Mouse (Mus musculus): Measurements from ENCODE around the gene Trh.
A peak's percentile ranks its signal among the peaks of the same experiment; 100 is the strongest.

The Trh gene

DNA sequence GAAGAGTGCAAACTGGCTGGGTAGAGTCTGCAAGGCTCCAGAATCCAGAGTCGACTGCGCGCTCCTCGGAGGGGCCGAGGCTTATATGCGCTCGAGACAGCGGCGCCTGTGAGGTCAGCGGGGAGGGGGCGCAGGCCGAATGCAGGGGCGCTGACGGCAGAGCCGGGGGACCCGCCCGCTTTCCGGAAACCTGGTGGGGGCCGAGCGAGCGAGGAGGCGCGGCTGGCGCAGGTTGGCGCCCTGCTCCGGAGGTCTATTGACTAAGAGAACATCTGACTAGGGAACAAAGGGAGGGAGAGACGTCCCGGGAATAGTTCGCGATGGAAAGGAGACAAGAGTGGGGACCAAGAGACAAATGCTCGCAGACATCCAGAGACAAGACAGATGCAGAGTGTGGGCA, at the start of gene Trh:
Trh (minus strand) TSS at position 60 of the 400 bp plus-strand sequence.
- DNase-seq (ENCODE audit: low spot score), result no peak

DNA sequence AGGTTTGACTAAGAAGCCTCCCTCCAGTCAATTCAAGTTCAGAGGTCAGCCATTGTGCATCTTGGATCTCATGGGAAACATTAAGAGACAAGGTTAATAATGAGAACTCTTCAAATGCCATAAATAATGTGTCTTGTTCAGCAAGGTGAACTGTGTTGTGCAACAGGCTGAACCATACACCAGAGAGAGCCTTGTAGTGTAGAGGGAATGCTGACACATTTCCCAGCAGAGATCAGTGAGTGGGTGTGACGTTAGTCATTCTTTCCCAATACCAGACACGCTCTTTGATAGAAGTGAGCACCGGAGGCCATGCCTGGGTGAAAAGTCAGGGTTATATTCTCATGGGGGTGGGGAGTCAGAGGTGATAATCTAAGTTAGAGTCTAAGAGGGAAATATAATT, 46.4 kb upstream of the Trh start:
- no peak for DNase-seq (ENCODE audit: low spot score)

GRCm38 (mm10) chr6:92286889-92287288, 42.4 kb upstream of the Trh start:
- DNase-seq (ENCODE audit: low spot score), result no peak

- DNase-seq (ENCODE audit: low spot score), result peak; percentile 77
These were observed 41.9 kb upstream of the Trh start for GRCm38 (mm10) chr6:92286258-92286888.

- no peak for DNase-seq (ENCODE audit: low spot score)
These were observed 41.1 kb upstream of the Trh start for GRCm38 (mm10) chr6:92285559-92285958.

- DNase-seq (ENCODE audit: low spot score), result no peak
These were observed 32.7 kb upstream of the Trh start for GRCm38 (mm10) chr6:92277179-92277578.

GRCm38 (mm10) chr6:92273652-92274322, 29.3 kb upstream of the Trh start:
- DNase-seq (ENCODE audit: low spot score), result no peak

GRCm38 (mm10) chr6:92272601-92273000, 28.2 kb upstream of the Trh start:
- no peak for DNase-seq (ENCODE audit: low spot score)

GRCm38 (mm10) chr6:92269019-92269418, 24.6 kb upstream of the Trh start:
- peak; percentile 82 for DNase-seq (ENCODE audit: low spot score)

DNA sequence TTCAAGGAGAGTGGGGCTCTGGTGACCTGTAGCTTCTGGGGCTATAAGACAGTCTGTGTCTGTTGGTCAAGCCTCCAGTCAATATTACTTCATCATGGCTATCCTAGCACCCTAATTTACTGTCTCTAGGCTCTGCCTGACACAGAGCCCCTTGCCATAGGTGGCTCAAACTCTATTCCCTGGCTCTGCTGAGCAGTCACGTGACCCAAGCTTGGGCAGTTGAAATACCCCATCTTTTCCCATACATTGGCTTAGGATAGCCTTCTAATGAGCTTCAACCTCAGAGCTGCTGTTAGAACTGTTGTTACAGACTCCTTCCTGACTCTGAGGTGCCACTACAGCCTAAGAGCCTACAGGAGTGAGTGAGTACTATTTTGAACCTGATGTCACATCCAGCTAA, 23.6 kb upstream of the Trh start:
- DNase-seq (ENCODE audit: low spot score), result no peak

DNA sequence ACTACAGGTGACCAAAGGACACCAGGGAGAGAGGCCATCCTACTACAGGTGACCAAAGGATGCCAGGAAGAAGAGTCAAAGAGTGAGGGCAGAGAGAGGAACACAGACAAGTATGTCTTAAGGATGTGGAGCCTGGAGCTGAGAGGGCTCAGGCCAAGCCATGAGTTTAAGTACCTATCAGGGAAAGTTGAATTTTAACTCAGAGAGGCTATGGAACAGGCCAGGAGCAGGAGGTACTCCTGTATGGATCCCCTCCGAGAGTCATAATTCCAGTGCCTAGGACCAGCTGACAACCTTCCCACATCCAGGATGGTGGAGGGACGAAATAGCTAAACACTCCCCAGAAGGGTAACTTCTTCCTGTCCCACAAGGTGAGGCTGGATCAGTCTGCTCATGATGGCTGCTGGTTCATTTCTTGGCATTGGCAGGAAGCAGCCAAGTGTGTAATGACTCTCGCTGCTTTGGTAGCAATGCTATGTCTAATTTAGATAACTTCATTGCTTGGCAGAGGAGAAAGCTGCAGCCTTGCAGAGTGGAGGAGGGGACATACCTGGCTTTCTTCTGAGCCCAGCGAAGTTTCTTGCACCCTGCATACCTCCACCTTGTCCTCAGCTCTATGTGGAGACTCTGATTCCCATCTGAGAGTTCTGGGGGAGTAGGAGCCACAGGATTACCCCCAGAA, 16.9 kb upstream of the Trh start:
- no peak for DNase-seq (ENCODE audit: low spot score)

DNA sequence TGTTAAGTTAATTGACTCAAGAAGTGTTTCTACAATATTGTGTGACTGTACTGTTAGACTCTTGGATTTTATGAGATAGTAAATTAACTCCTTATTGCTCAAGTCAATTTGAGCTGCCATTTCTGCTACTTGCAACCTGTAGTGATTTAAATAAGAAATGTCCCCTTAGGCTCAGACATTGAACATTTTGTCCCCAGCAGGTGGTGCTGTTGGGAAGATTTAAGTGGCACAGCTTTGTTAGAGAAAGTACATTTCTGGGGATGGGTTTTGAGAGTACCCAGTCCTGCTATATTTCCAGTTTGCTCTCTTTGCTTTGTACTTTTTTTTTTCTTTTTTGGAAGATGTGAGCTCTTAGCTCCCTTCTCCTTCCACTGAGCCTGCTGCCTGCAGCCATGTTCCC, 10.9 kb upstream of the Trh start:
- no peak for DNase-seq (ENCODE audit: low spot score)

DNA sequence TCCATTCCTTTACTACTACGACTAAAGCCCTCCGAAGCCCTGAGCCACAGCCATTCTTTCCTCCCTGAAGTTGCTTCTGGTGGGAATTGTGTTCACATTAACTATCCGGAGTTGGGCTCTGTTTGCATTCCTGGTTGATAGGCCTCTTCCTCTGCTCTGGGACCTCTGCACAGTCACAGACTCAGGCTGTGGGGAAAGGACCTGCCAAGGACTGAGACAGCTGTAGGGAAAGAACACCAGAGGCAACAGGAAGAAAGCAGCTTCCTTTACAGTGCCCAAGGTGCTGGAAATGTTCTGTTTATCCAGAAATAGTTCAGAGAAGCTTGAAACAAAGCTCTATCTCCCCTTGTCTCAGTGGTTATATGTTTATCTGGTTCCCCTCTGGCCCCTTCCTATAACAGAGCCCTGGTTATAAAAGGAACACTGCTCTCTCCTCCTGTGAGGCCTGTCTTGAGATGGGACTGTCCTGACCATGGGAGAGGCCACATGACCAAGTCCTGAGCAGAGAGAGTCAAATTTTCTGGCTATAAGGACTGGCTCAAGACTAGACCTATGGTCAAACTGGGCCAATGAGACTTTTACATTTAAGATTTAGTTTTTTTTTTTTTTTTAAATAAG, 8.9 kb upstream of the Trh start:
- DNase-seq (ENCODE audit: low spot score), result no peak

DNA sequence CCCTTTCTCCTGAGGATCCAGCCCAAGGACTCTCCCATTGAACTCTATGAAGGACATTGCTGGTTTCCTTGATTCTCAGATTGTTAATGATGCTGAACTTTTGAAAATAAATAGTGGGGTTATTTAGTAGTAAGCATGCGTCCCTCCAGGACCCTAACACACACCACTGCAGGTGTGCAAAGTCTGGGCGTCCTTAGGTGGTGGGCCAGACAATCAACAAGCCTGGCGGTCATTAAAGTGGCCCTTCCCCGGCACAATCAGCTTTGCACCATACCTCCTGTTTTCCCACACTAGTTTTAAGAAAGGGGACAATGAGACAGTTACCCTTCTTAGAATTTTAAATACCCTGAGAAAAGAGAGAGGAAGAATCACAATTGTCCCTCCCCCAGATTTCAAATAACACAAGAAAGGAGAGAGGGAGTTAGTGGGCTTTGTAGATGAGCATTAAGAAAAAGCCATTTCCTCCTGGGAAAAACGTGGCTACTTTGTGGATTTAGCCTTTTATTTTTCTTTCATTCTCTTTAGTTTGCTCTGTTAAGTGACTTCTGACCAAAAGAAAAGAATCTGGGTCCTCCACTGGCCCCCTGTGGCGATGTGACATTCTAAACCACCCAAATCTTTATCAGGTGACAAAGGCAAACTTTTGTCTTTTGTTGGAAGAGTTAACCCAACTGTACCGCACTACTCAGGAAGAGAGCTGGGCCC, 2.9 kb upstream of the Trh start:
- no peak for DNase-seq (ENCODE audit: low spot score)

DNA sequence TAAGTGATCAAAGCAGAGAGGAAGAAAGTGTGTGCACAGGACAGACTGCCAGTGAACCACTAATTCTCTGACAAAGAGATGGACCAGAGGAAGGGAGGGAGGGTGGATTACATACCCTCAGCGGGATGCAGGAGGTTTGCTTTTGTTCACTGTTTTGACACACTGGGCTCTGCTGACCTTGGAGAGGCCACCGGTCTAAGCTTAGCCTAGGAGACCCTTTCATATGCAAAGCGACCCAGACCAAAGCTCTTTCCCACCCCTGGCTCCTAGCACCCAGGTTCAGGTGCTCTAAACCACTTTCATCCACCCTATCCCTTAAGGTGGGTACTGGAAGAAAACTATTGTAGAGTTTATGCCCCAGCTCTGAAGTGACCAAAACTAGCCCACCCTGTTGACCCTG, 1.9 kb upstream of the Trh start:
- no peak for DNase-seq (ENCODE audit: low spot score)

DNA sequence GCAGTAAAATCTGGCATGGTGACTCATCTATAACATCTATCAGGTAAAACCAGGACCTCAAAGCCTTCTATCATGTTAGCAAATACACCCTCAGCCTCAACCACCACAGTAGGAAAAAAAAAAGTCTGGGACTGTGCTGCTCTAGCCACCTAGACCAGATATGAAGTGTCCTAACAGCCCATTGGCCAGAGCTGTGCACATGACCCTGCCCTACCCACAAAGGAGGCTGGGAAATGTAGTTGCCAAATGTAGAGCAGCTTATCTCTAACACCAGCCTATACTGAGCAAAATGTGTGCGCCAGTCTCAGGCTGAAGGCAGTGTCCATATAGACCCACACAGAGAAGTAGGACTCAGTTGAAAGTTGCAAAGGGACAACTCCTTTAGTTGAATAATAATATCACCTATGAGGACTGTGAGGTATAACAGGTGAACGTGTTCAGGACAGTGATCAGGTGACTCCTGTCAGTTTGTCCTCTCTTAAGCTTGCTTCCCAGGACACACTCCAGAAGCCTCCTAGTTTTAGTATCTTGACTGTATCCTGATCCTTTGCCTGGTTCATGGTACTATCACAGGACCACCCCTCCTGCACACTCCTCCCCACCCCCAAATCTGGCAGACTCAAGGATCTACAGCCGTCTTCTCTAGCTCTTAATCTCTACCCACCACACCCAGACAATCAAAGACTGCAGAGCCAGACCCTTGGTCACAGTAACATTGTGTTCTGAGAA, 3.1 kb downstream of the Trh start:
- DNase-seq (ENCODE audit: low spot score), result no peak

DNA sequence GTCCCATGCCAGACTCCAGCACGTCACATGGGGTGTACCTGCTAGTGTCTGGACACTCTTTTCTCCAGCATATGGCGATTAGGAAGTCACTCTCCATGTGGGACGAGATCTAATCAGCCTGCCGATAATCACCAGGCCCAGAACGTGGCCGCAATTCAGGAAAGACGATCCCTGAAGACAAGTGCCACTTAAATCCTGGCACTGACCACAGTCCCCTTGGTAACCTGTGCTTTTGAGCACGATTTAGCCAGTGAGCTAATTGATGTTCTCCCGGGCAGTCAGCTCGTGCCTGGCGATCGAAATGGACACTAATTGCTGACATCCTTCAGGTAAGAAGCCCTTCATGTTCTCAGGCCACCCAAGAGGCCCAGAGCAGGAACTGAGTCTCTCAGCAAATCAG, 9.4 kb downstream of the Trh start:
- DNase-seq (ENCODE audit: low spot score), result peak; percentile 66

DNA sequence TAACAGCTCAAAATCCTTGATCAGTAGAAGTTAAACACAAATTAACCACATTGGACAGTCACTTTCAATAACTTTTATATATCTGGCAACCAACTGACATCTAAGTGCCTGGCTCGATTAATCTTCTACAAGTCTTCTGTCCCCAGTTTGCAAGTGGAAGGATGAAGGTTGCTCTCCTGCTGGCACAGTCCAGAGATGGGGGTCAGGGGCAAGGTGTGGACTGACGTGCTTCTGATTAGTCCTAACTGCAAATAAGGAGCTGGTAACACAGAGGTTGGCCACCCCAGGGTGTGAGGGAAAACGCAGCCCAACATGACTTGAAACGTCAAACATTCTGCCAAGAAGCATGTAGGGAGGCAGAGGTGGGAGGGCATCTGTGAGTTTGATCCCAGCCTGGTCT, 12.7 kb downstream of the Trh start:
- DNase-seq (ENCODE audit: low spot score), result no peak

DNA sequence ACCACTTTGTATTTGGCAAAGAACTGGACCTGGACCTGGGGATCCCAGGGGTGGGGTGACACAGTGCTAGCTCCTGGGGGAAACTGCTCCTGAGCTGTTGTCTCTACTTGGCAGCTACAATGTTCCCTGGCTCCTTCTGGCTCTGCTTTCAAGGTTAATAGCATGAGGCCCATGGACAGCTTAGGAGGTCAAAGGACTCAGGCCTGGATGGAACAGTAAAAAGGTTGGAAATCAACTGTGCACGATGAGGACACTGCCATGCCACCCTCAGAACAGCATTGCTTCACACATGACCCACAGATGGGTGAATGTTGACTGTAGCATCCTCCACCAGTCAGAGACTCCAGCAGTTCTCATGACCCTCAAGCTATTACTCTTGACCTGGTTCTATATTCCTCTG, 13.1 kb downstream of the Trh start:
- no peak for DNase-seq (ENCODE audit: low spot score)

DNA sequence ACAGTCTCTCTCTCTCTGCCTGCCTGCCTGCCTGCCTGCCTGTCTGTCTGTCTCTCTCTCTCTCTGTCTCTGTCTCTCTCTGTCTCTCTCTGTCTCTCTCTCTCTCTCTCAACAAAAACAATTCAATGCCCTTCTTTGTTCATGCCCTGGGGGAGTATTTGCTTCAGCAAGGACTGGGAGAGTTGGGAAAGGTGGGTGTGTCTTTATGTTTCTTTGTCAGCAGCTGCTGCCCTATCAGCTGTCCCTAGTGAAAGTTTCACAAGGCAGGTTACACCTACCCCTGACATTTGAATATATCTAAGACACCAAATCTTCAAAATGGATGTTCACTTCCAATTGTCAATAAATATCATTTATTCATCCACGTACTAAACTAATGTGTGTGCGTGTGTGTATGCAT, 14.9 kb downstream of the Trh start:
- no peak for DNase-seq (ENCODE audit: low spot score)

DNA sequence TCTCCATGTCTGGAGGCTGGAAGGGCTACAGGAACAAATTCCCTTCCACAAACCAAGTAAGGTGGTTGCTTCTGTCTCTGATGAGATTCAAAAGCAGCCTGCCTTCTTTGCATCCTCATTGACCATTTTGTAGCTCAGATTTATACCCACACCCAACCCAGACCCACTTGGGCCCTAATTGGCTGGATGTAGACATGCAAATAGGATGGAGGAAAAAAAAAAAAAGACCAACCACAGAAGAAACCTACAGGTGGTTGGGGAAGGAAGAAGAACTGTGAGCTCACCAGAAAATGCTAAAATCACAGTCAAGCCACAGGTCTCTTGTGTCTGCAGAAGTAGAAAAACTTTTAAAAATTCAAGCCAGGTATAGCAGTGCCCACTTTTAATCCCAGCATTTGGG, 15.3 kb downstream of the Trh start:
- DNase-seq (ENCODE audit: low spot score), result no peak

DNA sequence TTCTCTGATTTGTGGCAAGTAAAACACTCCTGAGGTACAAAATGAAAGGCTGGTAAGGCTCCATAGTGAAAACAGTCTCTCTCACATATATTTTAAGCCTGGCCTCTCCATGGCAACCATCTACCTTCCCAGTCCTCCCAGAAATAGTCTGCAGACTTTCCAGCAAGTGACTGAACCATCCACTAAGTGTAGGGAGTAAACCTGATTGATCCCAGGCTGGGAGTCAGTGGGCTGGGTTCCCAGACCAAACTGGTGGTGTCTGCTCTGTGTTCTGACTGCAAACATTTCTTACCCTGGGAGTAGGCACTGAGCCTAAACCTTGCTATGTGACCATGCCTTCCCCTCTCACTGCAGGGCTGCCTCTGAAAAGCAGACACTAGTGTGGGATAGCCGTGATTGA, 19.5 kb downstream of the Trh start:
- DNase-seq (ENCODE audit: low spot score), result no peak
